Mouse (Mus musculus): ENCODE measurements around the gene Ikzf1. TPM values are rescaled to one million over a fixed set of nuclear protein-coding genes. Genes with fewer than 3 reads are reported as not detected.
A peak's percentile ranks its signal among the peaks of the same experiment; 100 is the strongest.

Gene Ikzf1
- polyA plus RNA-seq, 1 experiment from 2014 or later = 3.2 TPM

GRCm38 (mm10) chr11:11729216-11729615 lies 44.4 kb downstream of the Ikzf1 start:
- H3K27ac ChIP-seq = no peak overlapping the region
- peak; percentile 60; the same call in 1 of the 2 replicates for ATAC-seq (ENCODE audit: borderline replicate concordance, extremely low read depth, low FRiP score, low TSS enrichment)
- no peaks in the 10 kb centered on the region for H3K36me3 ChIP-seq
- H3K9ac ChIP-seq = no peak overlapping the region
- 70% methylated on average over 6 of the region's 6 CpGs for WGBS
- no peak overlapping the region for H3K4me2 ChIP-seq
- no peaks in the 10 kb centered on the region for H3K27me3 ChIP-seq
- no peaks in the 10 kb centered on the region for H3K4me1 ChIP-seq
- no peak overlapping the region for H3K4me3 ChIP-seq
- no peaks in the 10 kb centered on the region for H3K9me3 ChIP-seq

GRCm38 (mm10) chr11:11730062-11730461 lies 45.3 kb downstream of the Ikzf1 start:
- Histone ChIP-seq H3K9me3 (no peaks in the 10 kb centered on the region), H3K27me3 (no peaks in the 10 kb centered on the region), H3K36me3 (no peaks in the 10 kb centered on the region), H3K4me1 (no peaks in the 10 kb centered on the region), H3K27ac (no peak overlapping the region), H3K4me2 (no peak overlapping the region), H3K9ac (no peak overlapping the region), H3K4me3 (no peak overlapping the region)
- no peak for ATAC-seq (ENCODE audit: borderline replicate concordance, extremely low read depth, low FRiP score, low TSS enrichment)
- 59% methylated on average over 1 of the region's 1 CpGs for WGBS

DNA sequence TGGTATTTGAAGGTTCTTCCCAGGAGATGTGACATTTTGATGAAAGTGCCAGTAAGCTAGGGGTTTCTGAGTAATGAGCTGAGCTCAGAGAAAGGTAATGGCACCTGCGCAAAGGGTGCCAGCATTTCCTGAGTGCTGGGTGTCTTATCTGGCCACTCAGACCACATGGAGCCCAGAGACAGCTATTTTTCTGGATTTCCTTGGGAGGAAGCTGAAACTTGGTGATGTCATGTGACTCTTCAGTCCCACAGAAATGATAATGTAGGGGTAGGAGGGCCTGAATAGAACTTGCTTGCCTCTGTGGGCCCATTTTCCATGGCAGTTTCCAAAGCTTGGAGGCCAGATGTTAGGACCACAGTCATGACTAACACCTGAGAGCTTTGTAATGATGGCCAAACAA lies 46.9 kb downstream of the Ikzf1 start:
- Histone ChIP-seq H3K9me3 (no peaks in the 10 kb centered on the region), H3K4me2 (no peak overlapping the region), H3K36me3 (no peaks in the 10 kb centered on the region), H3K27ac (no peak overlapping the region), H3K4me1 (no peaks in the 10 kb centered on the region), H3K9ac (no peak overlapping the region), H3K4me3 (no peak overlapping the region), H3K27me3 (no peaks in the 10 kb centered on the region)
- ATAC-seq (ENCODE audit: borderline replicate concordance, extremely low read depth, low FRiP score, low TSS enrichment) = no peak
- 92% methylated on average over 1 of the region's 1 CpGs for WGBS

DNA sequence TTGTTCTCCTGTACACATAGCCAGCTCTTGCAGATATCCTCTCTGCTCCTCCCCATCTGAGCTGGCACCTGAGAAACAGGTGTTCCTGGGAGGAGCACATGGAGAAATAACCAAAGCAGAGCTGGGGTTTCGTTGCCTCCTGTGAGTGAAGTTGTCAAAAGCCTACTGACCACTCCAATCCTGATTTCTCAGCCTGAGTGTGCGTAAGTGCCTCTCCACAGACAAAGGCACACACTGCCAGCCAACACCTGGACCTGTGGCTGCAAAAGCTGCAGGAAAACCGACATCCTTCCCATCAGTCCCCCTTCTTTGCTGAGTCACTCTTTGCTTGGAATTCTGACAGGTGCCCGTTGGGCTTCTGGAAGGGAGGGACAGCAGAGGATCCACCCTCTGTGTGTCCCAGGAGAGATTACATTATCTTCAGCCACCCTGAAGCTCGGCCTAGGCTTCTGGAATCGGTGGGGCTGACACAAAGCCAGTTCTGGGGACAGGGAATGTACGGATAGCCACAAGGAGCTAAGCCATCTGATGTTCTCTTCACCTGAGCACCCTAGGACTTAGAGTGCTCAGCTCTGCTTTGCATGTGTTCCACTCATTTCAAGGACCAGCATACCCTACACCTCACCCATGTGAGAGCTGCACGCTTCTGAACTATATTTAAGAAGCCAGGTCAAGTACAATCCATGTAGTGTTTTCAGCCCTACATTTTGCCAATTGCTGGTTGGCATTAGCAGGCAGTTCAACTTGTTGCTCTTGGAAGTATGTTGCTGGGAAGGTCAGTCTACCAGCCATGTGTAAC lies 48.4 kb downstream of the Ikzf1 start:
- Histone ChIP-seq H3K4me2 (no peak overlapping the region), H3K27ac (no peak overlapping the region), H3K36me3 (no peaks in the 10 kb centered on the region), H3K4me3 (no peak overlapping the region), H3K4me1 (no peaks in the 10 kb centered on the region), H3K9me3 (no peaks in the 10 kb centered on the region), H3K9ac (no peak overlapping the region), H3K27me3 (no peaks in the 10 kb centered on the region)
- WGBS = 49% methylated on average over 8 of the region's 8 CpGs
- peak; percentile 53 for ATAC-seq (ENCODE audit: borderline replicate concordance, extremely low read depth, low FRiP score, low TSS enrichment)

DNA sequence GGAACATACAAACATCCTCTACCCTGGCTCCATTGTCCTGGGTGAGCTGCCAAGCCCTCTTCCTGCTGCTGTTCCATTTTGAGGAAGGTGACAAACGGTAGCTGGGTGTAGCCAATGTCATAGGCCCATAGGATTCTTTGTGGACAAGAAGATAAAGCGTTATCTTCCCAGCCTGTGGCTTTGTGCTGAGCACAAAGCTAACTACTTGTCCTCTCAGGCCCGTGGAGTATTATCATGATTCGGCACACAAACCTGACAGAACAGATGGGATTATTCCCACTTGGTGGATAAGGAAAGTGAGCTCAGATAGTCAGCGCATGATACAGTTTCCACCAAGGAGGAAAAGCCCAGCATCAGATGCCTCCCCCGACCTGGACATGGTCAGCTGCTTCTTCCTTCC lies 50.4 kb downstream of the Ikzf1 start:
- Histone ChIP-seq H3K4me3 (no peak overlapping the region), H3K4me2 (no peak overlapping the region), H3K27ac (no peak overlapping the region), H3K27me3 (no peaks in the 10 kb centered on the region), H3K9me3 (no peaks in the 10 kb centered on the region), H3K9ac (no peak overlapping the region), H3K36me3 (no peaks in the 10 kb centered on the region), H3K4me1 (no peaks in the 10 kb centered on the region)
- WGBS = 67% methylated on average over 6 of the region's 6 CpGs
- no peak for ATAC-seq (ENCODE audit: borderline replicate concordance, extremely low read depth, low FRiP score, low TSS enrichment)

DNA sequence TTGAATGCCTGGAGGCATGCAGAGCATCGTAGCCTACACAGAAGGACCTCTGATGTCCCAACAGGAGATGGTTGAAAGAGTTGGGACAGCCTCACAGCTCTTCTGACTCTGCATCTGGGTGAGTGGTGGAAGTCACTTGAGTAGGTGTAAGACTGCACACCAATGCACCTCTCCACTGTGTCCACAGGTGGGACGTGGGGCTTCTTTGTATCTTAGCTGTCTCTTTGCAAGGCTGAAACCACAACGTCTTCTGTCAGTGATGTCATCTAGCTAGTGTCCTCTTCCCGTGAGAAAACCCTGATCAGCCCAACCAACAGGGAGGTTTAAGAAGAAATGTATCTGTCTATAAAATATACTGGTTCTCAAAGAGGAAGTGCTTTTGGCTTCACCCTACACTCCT lies 52.1 kb downstream of the Ikzf1 start:
- H3K36me3 ChIP-seq = no peaks in the 10 kb centered on the region
- ATAC-seq (ENCODE audit: borderline replicate concordance, extremely low read depth, low FRiP score, low TSS enrichment) = no peak
- 77% methylated on average over 4 of the region's 4 CpGs for WGBS
- no peaks in the 10 kb centered on the region for H3K27me3 ChIP-seq
- H3K4me3 ChIP-seq = no peak overlapping the region
- no peak overlapping the region for H3K27ac ChIP-seq
- H3K4me2 ChIP-seq = no peak overlapping the region
- H3K4me1 ChIP-seq = no peaks in the 10 kb centered on the region
- H3K9me3 ChIP-seq = no peaks in the 10 kb centered on the region
- H3K9ac ChIP-seq = no peak overlapping the region

GRCm38 (mm10) chr11:11737562-11737961 lies 52.8 kb downstream of the Ikzf1 start:
- Histone ChIP-seq H3K36me3 (no peaks in the 10 kb centered on the region), H3K27ac (no peak overlapping the region), H3K4me2 (no peak overlapping the region), H3K9ac (no peak overlapping the region), H3K9me3 (no peaks in the 10 kb centered on the region), H3K4me3 (no peak overlapping the region), H3K27me3 (no peaks in the 10 kb centered on the region), H3K4me1 (no peaks in the 10 kb centered on the region)
- no peak for ATAC-seq (ENCODE audit: borderline replicate concordance, extremely low read depth, low FRiP score, low TSS enrichment)
- 57% methylated on average over 2 of the region's 2 CpGs for WGBS

DNA sequence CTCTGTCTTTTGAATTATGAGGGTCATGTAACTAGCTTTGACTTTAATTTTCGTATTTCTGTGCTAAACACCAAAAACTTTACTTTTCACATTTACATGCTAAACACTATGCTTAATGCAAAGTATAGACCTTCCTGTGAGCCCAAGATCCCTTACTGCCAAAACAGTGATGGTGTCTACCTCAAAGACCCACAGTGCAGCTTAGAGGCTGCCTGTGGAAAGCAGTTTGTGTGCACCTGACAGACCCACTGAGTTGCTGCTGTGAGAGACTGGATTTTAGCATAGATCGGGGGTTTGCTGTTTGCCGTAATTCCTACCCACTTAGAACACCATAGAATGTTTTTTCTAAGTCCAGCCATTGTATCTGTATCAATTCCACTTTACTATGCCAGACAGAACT lies 54.3 kb downstream of the Ikzf1 start:
- Histone ChIP-seq H3K4me2 (no peak overlapping the region), H3K4me1 (no peaks in the 10 kb centered on the region), H3K27me3 (no peaks in the 10 kb centered on the region), H3K9ac (no peak overlapping the region), H3K27ac (no peak overlapping the region), H3K4me3 (no peak overlapping the region), H3K9me3 (no peaks in the 10 kb centered on the region), H3K36me3 (no peaks in the 10 kb centered on the region)
- no peak for ATAC-seq (ENCODE audit: borderline replicate concordance, extremely low read depth, low FRiP score, low TSS enrichment)
- WGBS = 82% methylated on average over 3 of the region's 3 CpGs

DNA sequence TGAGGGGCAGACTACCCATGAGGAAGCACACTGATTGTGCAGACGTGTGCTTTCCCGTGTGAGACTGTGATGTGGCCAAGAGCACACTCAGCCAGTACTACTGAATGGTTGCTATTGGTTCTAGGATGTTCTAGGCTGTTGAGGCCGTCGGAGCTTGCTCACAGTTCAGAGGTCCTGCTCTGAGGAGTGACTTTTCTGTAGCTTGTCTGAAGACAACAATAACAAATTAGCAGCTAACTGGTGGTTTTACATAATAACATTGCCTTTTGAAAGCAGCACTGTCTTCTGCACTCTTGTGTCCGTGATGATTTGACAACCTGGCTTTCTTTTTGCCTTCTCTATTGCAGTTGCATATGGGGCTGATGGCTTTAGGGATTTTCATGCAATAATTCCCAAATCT lies 55.8 kb downstream of the Ikzf1 start:
- H3K27me3 ChIP-seq = no peaks in the 10 kb centered on the region
- no peaks in the 10 kb centered on the region for H3K36me3 ChIP-seq
- H3K4me3 ChIP-seq = no peak overlapping the region
- no peaks in the 10 kb centered on the region for H3K4me1 ChIP-seq
- no peak for ATAC-seq (ENCODE audit: borderline replicate concordance, extremely low read depth, low FRiP score, low TSS enrichment)
- no peak overlapping the region for H3K4me2 ChIP-seq
- no peak overlapping the region for H3K27ac ChIP-seq
- 62% methylated on average over 5 of the region's 5 CpGs for WGBS
- no peaks in the 10 kb centered on the region for H3K9me3 ChIP-seq
- H3K9ac ChIP-seq = no peak overlapping the region

- ATAC-seq (ENCODE audit: borderline replicate concordance, extremely low read depth, low FRiP score, low TSS enrichment) = no peak
- Histone ChIP-seq H3K9me3 (no peaks in the 10 kb centered on the region), H3K4me2 (no peak overlapping the region), H3K4me1 (no peaks in the 10 kb centered on the region), H3K36me3 (no peaks in the 10 kb centered on the region), H3K27me3 (no peaks in the 10 kb centered on the region), H3K4me3 (no peak overlapping the region), H3K27ac (no peak overlapping the region), H3K9ac (no peak overlapping the region)
- WGBS = 84% methylated on average over 5 of the region's 5 CpGs
Observed at GRCm38 (mm10) chr11:11741574-11741973, 56.8 kb downstream of the Ikzf1 start.

DNA sequence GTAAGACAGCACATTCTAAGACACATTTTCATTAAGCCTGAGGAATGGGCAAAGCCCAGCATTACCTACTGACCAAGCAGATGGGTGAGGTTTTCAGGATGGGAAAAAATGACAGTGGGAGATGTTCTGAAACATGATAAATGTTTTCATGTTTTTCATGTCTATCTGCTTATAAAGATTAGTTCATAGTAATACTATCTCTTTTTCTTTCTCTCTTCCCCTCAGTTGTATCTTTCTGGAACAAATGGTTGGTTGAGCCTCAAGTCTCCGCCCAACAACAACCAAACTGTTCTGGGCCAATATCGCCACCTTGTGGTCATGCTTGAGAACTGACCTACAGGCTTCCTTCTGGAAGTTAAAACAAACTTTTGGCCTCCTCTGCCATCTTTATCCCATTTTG lies 57.8 kb downstream of the Ikzf1 start:
- H3K9ac ChIP-seq = no peak overlapping the region
- H3K4me2 ChIP-seq = no peak overlapping the region
- WGBS = 22% methylated on average over 2 of the region's 2 CpGs
- no peak overlapping the region for H3K27ac ChIP-seq
- ATAC-seq (ENCODE audit: borderline replicate concordance, extremely low read depth, low FRiP score, low TSS enrichment) = no peak
- no peaks in the 10 kb centered on the region for H3K27me3 ChIP-seq
- no peaks in the 10 kb centered on the region for H3K36me3 ChIP-seq
- no peaks in the 10 kb centered on the region for H3K9me3 ChIP-seq
- H3K4me3 ChIP-seq = no peak overlapping the region
- H3K4me1 ChIP-seq = no peaks in the 10 kb centered on the region

GRCm38 (mm10) chr11:11744222-11744621 lies 59.4 kb downstream of the Ikzf1 start:
- Histone ChIP-seq H3K27me3 (no peaks in the 10 kb centered on the region), H3K4me2 (no peak overlapping the region), H3K9me3 (no peaks in the 10 kb centered on the region), H3K4me3 (no peak overlapping the region), H3K36me3 (no peaks in the 10 kb centered on the region), H3K27ac (no peak overlapping the region), H3K4me1 (no peaks in the 10 kb centered on the region), H3K9ac (no peak overlapping the region)
- 45% methylated on average over 1 of the region's 1 CpGs for WGBS
- ATAC-seq (ENCODE audit: borderline replicate concordance, extremely low read depth, low FRiP score, low TSS enrichment) = no peak

GRCm38 (mm10) chr11:11751091-11751490 lies 66.3 kb downstream of the Ikzf1 start:
- no peak for ATAC-seq (ENCODE audit: borderline replicate concordance, extremely low read depth, low FRiP score, low TSS enrichment)
- no peaks in the 10 kb centered on the region for H3K36me3 ChIP-seq
- H3K4me1 ChIP-seq = no peaks in the 10 kb centered on the region
- H3K27me3 ChIP-seq = no peaks in the 10 kb centered on the region
- no peaks in the 10 kb centered on the region for H3K9me3 ChIP-seq
- no peak overlapping the region for H3K27ac ChIP-seq
- H3K4me2 ChIP-seq = no peak overlapping the region
- no peak overlapping the region for H3K4me3 ChIP-seq
- 81% methylated on average over 5 of the region's 5 CpGs for WGBS
- no peak overlapping the region for H3K9ac ChIP-seq
